Mouse (Mus musculus) intestine, embryonic 16.5 days (tissue): ENCODE measurements around the gene Dolpp1. TPM values are rescaled to one million over a fixed set of nuclear protein-coding genes. Genes with fewer than 3 reads are reported as not detected.
A peak's percentile ranks its signal among the peaks of the same experiment; 100 is the strongest.
"Not testable (repeated sequence)": the region's sequence is repeated elsewhere in the genome, so short reads cannot be mapped to it uniquely, and the experiment has no call there.

Experiments used
- ATAC-seq: fragments of 200-750 bp; cut with Nextera tagmentation; 2 replicates; pipeline ENCODE4 v1.8.0; 2017; ENCODE audit warnings: moderate TSS enrichment, moderate library complexity
- H3K27ac ChIP-seq: fragments of 300-500 bp; sonication (generic); 2 replicates; pipeline ENCODE4 v1.5.1; 2014; ENCODE audit warnings: mild to moderate bottlenecking, low read length
- H3K27me3 ChIP-seq: fragments of 300-500 bp; sonication (generic); replicated peaks from 2 replicates; pipeline ENCODE4 v1.6.1; 2014; ENCODE audit warnings: low read length, control low read depth, mixed read lengths; ENCODE audit not compliant: control insufficient read depth, insufficient read depth
- H3K36me3 ChIP-seq: fragments of 300-500 bp; sonication (generic); 2 replicates; pipeline ENCODE4 v1.6.1; 2014; ENCODE audit warnings: low read length, control low read depth; ENCODE audit not compliant: control insufficient read depth, insufficient read depth
- H3K4me1 ChIP-seq: fragments of 300-500 bp; sonication (generic); 2 replicates; pipeline ENCODE4 v1.6.1; 2014; ENCODE audit warnings: low read length, control low read depth, mixed read lengths; ENCODE audit not compliant: control insufficient read depth, insufficient read depth
- H3K4me2 ChIP-seq: fragments of 300-500 bp; sonication (generic); 2 replicates; pipeline ENCODE4 v1.6.1; 2014; ENCODE audit warnings: low read depth, low read length, control low read depth
- H3K4me3 ChIP-seq: fragments of 300-500 bp; sonication (generic); 2 replicates; pipeline ENCODE4 v1.5.1; 2014; ENCODE audit warnings: mild to moderate bottlenecking, low read length
- H3K9ac ChIP-seq: fragments of 300-500 bp; sonication (generic); 2 replicates; pipeline ENCODE4 v1.6.1; 2014; ENCODE audit warnings: low read depth, low read length
- H3K9me3 ChIP-seq: fragments of 300-500 bp; sonication (generic); 2 replicates; pipeline ENCODE4 v1.6.1; 2016; ENCODE audit warnings: low read length, control low read depth; ENCODE audit not compliant: control insufficient read depth
- WGBS: fragments of 180-500 bp; shearing (Covaris S2); extraction: QIAGEN DNeasy Blood & Tissue Kit; methylation state at CpG from one replicate; pipeline ENCODE4 v1.1.7; 2014; 5-methylcytosine and 5-hydroxymethylcytosine counted together
- polyA plus RNA-seq: library from polyadenylated mRNA; unstranded; fragments of >200 nt; fragmentation: Nextera tagmentation; extraction: Ambion mirVana; gene quantifications from 2 replicates; pipeline ENCODE4 v1.2.1, GENCODE M21; 2015

The Dolpp1 gene
- polyA plus RNA-seq, 1 experiment from 2014 or later, result 59.4 TPM

- H3K27me3 ChIP-seq, result no peaks in the 10 kb centered on the region
- peak within 1 kb of the TSS; percentile 98 for H3K9ac ChIP-seq
- peak; percentile 94 for ATAC-seq
- peak within 1 kb of the TSS; percentile 91 for H3K4me3 ChIP-seq
- 1% methylated on average over 58 of the region's 58 CpGs for WGBS
- H3K4me1 ChIP-seq, result peaks cover 28% of the 10 kb centered on the region
- no peaks in the 10 kb centered on the region for H3K36me3 ChIP-seq
- H3K9me3 ChIP-seq, result no peaks in the 10 kb centered on the region
- H3K4me2 ChIP-seq, result peak within 1 kb of the TSS; percentile 85
- peak within 1 kb of the TSS; percentile 97 for H3K27ac ChIP-seq
These were observed 23.3 kb downstream of the Dolpp1 start, which contains the start of gene Crat for GRCm38 (mm10) chr2:30415157-30415935. Crat (minus strand) TSS chr2:30415813.

DNA sequence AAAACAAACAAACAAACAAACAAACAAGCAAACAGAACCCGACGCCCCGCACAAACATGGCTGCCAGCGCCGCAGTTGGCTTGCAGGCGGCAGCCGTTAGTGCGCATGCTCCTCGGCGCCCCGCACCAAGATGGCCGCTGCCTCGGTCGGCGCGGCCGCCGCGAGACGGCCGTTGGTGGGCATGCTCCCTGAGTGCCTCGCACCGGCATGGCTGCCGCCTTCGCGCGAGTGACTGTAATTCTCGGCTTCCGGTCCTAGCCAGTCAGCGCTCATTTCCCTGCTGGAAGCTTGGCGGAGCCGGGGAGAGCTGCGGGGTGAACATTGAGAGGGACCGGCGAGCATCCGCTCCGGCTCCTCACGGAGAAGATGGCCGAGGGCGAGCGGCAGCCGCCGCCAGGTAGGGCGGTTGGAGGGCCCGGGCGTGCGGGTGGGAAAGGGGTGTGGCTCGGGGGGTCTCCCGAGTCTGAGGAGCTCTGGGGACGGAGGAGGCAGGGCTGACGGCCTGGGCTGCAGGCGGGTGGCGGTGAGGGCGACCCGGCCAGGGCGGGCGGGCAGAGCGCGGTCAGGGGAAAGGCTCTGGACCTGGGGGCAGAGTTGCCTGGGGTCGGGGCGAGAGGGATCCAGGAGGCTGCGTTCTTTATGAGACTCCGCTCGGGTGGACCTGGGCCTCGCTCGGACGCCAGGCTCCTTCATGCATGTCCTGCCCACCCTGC is 24.0 kb downstream of the Dolpp1 start, which contains the start of gene Ptpa:
TSS of gene Ptpa (plus strand) at position 104 of the 713 bp plus-strand sequence.
- H3K9ac ChIP-seq, result peak within 1 kb of the TSS; percentile 98
- H3K36me3 ChIP-seq, result no peaks in the 10 kb centered on the region
- peaks cover 28% of the 10 kb centered on the region for H3K4me1 ChIP-seq
- no peaks in the 10 kb centered on the region for H3K27me3 ChIP-seq
- H3K9me3 ChIP-seq, result no peaks in the 10 kb centered on the region
- under 1% methylated on average over 65 of the region's 67 CpGs for WGBS
- peak within 1 kb of the TSS; percentile 85 for H3K4me2 ChIP-seq
- ATAC-seq, result peak; percentile 91
- peak within 1 kb of the TSS; percentile 91 for H3K4me3 ChIP-seq
- peak within 1 kb of the TSS; percentile 97 for H3K27ac ChIP-seq

DNA sequence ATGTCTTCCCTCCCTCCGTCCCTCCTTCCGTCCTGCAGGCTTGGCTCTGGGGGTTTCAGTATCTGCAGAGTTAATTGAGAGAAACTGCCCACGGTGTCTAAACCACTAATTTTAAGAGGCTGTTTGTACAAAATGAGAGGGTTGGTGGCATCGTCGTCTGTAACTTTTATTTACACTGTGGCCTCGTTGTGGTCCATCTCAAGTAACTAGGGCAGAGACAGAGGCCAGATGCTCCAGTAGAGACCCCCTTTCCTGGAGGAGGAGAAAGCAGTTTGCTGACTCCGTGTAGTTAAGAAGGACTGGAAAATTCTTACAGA is 24.6 kb downstream of the Dolpp1 start:
- H3K4me1 ChIP-seq, result peaks cover 28% of the 10 kb centered on the region
- H3K27me3 ChIP-seq, result no peaks in the 10 kb centered on the region
- peak overlapping the region; percentile 85 for H3K4me2 ChIP-seq
- H3K9me3 ChIP-seq, result no peaks in the 10 kb centered on the region
- H3K9ac ChIP-seq, result peak overlapping the region; percentile 98
- H3K27ac ChIP-seq, result peak overlapping the region; percentile 97
- no peak for ATAC-seq
- peak overlapping the region; percentile 91 for H3K4me3 ChIP-seq
- no peaks in the 10 kb centered on the region for H3K36me3 ChIP-seq
- 1% methylated on average over 7 of the region's 7 CpGs for WGBS

- H3K4me2 ChIP-seq, result peak overlapping the region; percentile 85
- H3K36me3 ChIP-seq, ATAC-seq, H3K9me3 ChIP-seq, H3K9ac ChIP-seq, H3K27ac ChIP-seq, H3K27me3 ChIP-seq: not testable (repeated sequence)
- H3K4me3 ChIP-seq, result peak overlapping the region; percentile 91; the same call in 1 of the 2 replicates
- peaks cover 28% of the 10 kb centered on the region for H3K4me1 ChIP-seq
- WGBS, result 73% methylated on average over 6 of the region's 6 CpGs
These were observed 25.1 kb downstream of the Dolpp1 start for GRCm38 (mm10) chr2:30417154-30417553.

DNA sequence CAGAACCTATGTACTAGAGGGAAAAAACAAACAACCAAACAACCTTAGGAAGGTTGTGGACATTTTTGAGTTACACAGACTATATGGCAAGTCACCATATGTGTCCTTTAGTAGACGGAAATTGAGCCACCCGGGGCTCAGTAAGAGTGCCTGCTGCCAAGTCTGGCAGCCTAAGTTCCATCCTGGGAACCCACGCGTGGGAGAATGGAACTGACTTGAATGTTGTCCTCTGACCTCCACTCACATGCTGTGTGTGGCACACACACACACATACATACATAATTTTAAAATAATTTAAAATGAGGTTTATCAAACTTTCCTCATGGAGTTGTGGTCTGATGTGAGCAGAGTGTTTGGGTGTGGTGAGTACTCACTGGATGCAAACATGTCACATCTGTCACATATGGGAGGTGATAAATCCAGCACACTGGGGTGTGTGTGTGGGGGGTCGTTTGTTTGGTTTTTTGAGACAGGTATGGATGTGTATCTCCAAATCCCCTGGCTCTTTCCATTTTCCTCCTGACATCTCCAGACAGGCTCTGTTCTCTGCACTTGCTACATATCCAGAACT is 25.6 kb downstream of the Dolpp1 start:
- Histone ChIP-seq H3K4me1 (peaks cover 28% of the 10 kb centered on the region), H3K4me2 (no peak overlapping the region; the same call in 1 of the 2 replicates), H3K27ac (no peak overlapping the region), H3K9me3 (no peaks in the 10 kb centered on the region), H3K27me3 (no peaks in the 10 kb centered on the region), H3K36me3 (no peaks in the 10 kb centered on the region), H3K4me3 (0 out of 2 replicates have a peak overlapping the region, but pooled peaks have one; percentile 2), H3K9ac (peak overlapping the region; percentile 39; the same call in 1 of the 2 replicates)
- no peak for ATAC-seq
- 74% methylated on average over 5 of the region's 5 CpGs for WGBS

GRCm38 (mm10) chr2:30418259-30418658 is 26.2 kb downstream of the Dolpp1 start:
- H3K4me2 ChIP-seq, result no peak overlapping the region
- peaks cover 28% of the 10 kb centered on the region for H3K4me1 ChIP-seq
- H3K27me3 ChIP-seq, result no peaks in the 10 kb centered on the region
- no peak overlapping the region for H3K4me3 ChIP-seq
- 70% methylated on average over 6 of the region's 6 CpGs for WGBS
- no peaks in the 10 kb centered on the region for H3K9me3 ChIP-seq
- H3K9ac ChIP-seq, result peak overlapping the region; percentile 39; the same call in 1 of the 2 replicates
- H3K36me3 ChIP-seq, result no peaks in the 10 kb centered on the region
- H3K27ac ChIP-seq, result no peak overlapping the region
- no peak for ATAC-seq

GRCm38 (mm10) chr2:30419112-30419511 is 27.1 kb downstream of the Dolpp1 start:
- Histone ChIP-seq H3K4me3 (no peak overlapping the region), H3K9ac (peak overlapping the region; percentile 51), H3K27me3 (no peaks in the 10 kb centered on the region), H3K36me3 (no peaks in the 10 kb centered on the region), H3K27ac (peak overlapping the region; percentile 45; the same call in 1 of the 2 replicates), H3K9me3 (no peaks in the 10 kb centered on the region), H3K4me2 (peak overlapping the region; percentile 24; the same call in 1 of the 2 replicates), H3K4me1 (peaks cover 28% of the 10 kb centered on the region)
- ATAC-seq, result no peak
- WGBS, result 32% methylated on average over 10 of the region's 10 CpGs

DNA sequence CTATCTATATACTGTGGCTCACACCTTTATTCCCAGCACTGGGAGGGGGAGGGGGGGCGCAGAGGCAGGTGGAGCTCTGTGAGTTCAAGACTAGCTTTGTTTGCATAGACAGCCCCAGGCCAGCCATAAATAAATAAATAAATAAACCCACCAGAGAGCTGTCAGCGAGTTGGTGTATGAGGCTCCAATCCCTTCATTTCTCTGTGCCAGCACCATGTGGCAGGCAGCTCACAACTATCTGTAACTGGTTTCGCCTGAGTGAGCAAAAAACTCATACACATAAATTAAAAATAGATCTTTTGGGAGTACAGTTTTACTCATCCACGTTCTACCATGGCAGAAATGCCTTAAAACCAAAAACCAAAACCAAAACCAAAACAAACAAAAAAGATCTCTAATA is 29.4 kb downstream of the Dolpp1 start:
- H3K27ac ChIP-seq, result no peak overlapping the region
- H3K9ac ChIP-seq, result no peak overlapping the region
- peaks cover 20% of the 10 kb centered on the region for H3K4me1 ChIP-seq
- H3K27me3 ChIP-seq, result no peaks in the 10 kb centered on the region
- WGBS, result 66% methylated on average over 4 of the region's 4 CpGs
- H3K36me3 ChIP-seq, result no peaks in the 10 kb centered on the region
- H3K4me2 ChIP-seq, result no peak overlapping the region
- no peak for ATAC-seq
- no peaks in the 10 kb centered on the region for H3K9me3 ChIP-seq
- no peak overlapping the region for H3K4me3 ChIP-seq

DNA sequence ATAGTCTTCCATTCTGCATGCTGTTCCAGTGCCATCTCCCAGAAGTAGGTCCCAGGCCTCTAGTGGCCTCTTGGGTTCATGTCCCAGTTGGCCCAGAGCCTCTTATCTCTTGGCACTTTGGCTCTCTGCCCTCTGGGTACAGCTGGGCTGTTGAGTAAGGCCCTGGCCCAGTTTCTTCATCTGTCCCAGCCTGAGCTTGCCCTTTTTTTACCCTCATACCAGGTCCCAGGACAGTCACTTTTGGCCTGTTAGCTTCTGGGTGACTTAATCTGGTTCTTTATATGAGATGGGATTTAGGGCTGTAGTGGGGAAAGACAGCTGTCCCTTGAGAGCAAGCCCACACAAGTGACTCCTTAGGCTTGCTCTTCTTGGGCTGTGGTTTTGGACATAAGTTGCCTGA is 37.1 kb downstream of the Dolpp1 start:
- Histone ChIP-seq H3K9me3 (no peaks in the 10 kb centered on the region), H3K36me3 (peaks cover 12% of the 10 kb centered on the region), H3K4me2 (no peak overlapping the region), H3K27ac (no peak overlapping the region), H3K27me3 (no peaks in the 10 kb centered on the region), H3K9ac (no peak overlapping the region), H3K4me1 (no peaks in the 10 kb centered on the region), H3K4me3 (no peak overlapping the region)
- no peak for ATAC-seq
